Mouse (Mus musculus) embryonic facial prominence, embryonic 11.5 days (tissue): ENCODE data around the gene Rtn3. TPM values are rescaled to one million over a fixed set of nuclear protein-coding genes. Genes with fewer than 3 reads are reported as not detected.
A peak's percentile ranks its signal among the peaks of the same experiment; 100 is the strongest.

Experiments used
- ATAC-seq: fragments of 200-750 bp; cut with Nextera tagmentation; replicated peaks from 2 replicates; pipeline ENCODE4 v1.8.0; 2017; ENCODE audit warnings: low read depth; ENCODE audit not compliant: insufficient number of reproducible peaks, low FRiP score, low TSS enrichment
- DNase-seq: peaks from one replicate; pipeline ENCODE4 v3.0.0-alpha.2; 2015; ENCODE audit warnings: low spot score
- H3K27ac ChIP-seq: fragments of 300-500 bp; sonication (generic); replicated peaks from 2 replicates; pipeline ENCODE4 v1.5.1; 2014; ENCODE audit warnings: mild to moderate bottlenecking, low read depth, low read length, control low read depth
- H3K27me3 ChIP-seq: fragments of 300-500 bp; sonication (generic); 2 replicates; pipeline ENCODE4 v1.6.1; 2014; ENCODE audit warnings: mild to moderate bottlenecking, low read length, moderate library complexity, mixed read lengths; ENCODE audit not compliant: control insufficient read depth, insufficient read depth
- H3K36me3 ChIP-seq: fragments of 300-500 bp; sonication (generic); replicated peaks from 2 replicates; pipeline ENCODE4 v1.6.1; 2014; ENCODE audit warnings: low read depth, mild to moderate bottlenecking, low read length, moderate library complexity, mixed read lengths; ENCODE audit not compliant: control insufficient read depth, insufficient read depth
- H3K4me1 ChIP-seq: fragments of 300-500 bp; sonication (generic); 2 replicates; pipeline ENCODE4 v1.6.1; 2014; ENCODE audit warnings: low read length, mixed read lengths; ENCODE audit not compliant: control insufficient read depth, insufficient read depth
- H3K4me2 ChIP-seq: fragments of 300-500 bp; sonication (generic); 2 replicates; pipeline ENCODE4 v1.6.1; 2014; ENCODE audit warnings: low read depth, mild to moderate bottlenecking, control low read depth, low read length, moderate library complexity
- H3K4me3 ChIP-seq: fragments of 300-500 bp; sonication (generic); 2 replicates; pipeline ENCODE4 v1.5.1; 2014; ENCODE audit warnings: low read depth, low read length, control low read depth
- H3K9ac ChIP-seq: fragments of 300-500 bp; sonication (generic); replicated peaks from 2 replicates; pipeline ENCODE4 v1.6.1; 2014; ENCODE audit warnings: mild to moderate bottlenecking, control low read depth, low read length
- H3K9me3 ChIP-seq: fragments of 300-500 bp; sonication (generic); replicated peaks from 2 replicates; pipeline ENCODE4 v1.6.1; 2016; ENCODE audit warnings: mild to moderate bottlenecking, low read length, inconsistent platforms, mixed read lengths; ENCODE audit not compliant: control insufficient read depth
- WGBS: fragments of 180-500 bp; shearing (Covaris S2); extraction: QIAGEN DNeasy Blood & Tissue Kit; methylation state at CpG from one replicate; pipeline ENCODE4 v1.1.7; 2014; 5-methylcytosine and 5-hydroxymethylcytosine counted together
- polyA plus RNA-seq: library from polyadenylated mRNA; unstranded; fragments of >200 nt; fragmentation: Nextera tagmentation; extraction: Ambion mirVana; gene quantifications from 2 replicates; pipeline ENCODE4 v1.2.1, GENCODE M21; 2014

Rtn3 gene
- polyA plus RNA-seq: 148 and 156 TPM in 2 replicates

GRCm38 (mm10) chr19:7482599-7483511, at the start of gene Rtn3:
Gene Rtn3 (minus strand): TSS chr19:7483281.
- ATAC-seq: peak; percentile 93
- DNase-seq: peak; percentile 97
- Histone ChIP-seq H3K4me1 (no peaks in the 10 kb centered on the region), H3K4me3 (peak within 1 kb of the TSS; percentile 95), H3K27ac (peak within 1 kb of the TSS; percentile 99), H3K4me2 (peak within 1 kb of the TSS; percentile 66), H3K27me3 (no peaks in the 10 kb centered on the region), H3K9ac (peak within 1 kb of the TSS; percentile 97), H3K36me3 (no peaks in the 10 kb centered on the region), H3K9me3 (no peaks in the 10 kb centered on the region)
- WGBS: under 1% methylated on average over 78 of the region's 80 CpGs

- H3K36me3 ChIP-seq: no peaks in the 10 kb centered on the region; the same call in 1 of the 2 replicates
- H3K9ac ChIP-seq: no peak overlapping the region
- 86% methylated on average over 5 of the region's 5 CpGs for WGBS
- no peak for ATAC-seq
- no peak overlapping the region for H3K27ac ChIP-seq
- no peak overlapping the region for H3K4me2 ChIP-seq
- H3K9me3 ChIP-seq: no peaks in the 10 kb centered on the region
- H3K27me3 ChIP-seq: no peaks in the 10 kb centered on the region
- no peak for DNase-seq
- H3K4me3 ChIP-seq: no peak overlapping the region
- H3K4me1 ChIP-seq: no peaks in the 10 kb centered on the region
These were observed 48.8 kb upstream of the Rtn3 start for GRCm38 (mm10) chr19:7531906-7532305.

- Histone ChIP-seq H3K27me3 (no peaks in the 10 kb centered on the region), H3K4me3 (no peak overlapping the region), H3K4me2 (no peak overlapping the region), H3K27ac (no peak overlapping the region), H3K4me1 (no peaks in the 10 kb centered on the region), H3K9me3 (no peaks in the 10 kb centered on the region), H3K9ac (no peak overlapping the region), H3K36me3 (no peaks in the 10 kb centered on the region)
- peak; percentile 79 for DNase-seq
- 57% methylated on average over 7 of the region's 7 CpGs for WGBS
- ATAC-seq: no peak
These were observed 45.8 kb upstream of the Rtn3 start for GRCm38 (mm10) chr19:7528639-7529428.

GRCm38 (mm10) chr19:7524879-7525278, 41.8 kb upstream of the Rtn3 start:
- H3K9ac ChIP-seq: no peak overlapping the region
- peaks cover 4% of the 10 kb centered on the region; the same call in 1 of the 2 replicates for H3K36me3 ChIP-seq
- WGBS: 73% methylated on average over 3 of the region's 3 CpGs
- ATAC-seq (no peak), DNase-seq (no peak)
- no peaks in the 10 kb centered on the region for H3K27me3 ChIP-seq
- no peak overlapping the region for H3K4me2 ChIP-seq
- no peak overlapping the region for H3K27ac ChIP-seq
- no peak overlapping the region for H3K4me3 ChIP-seq
- H3K9me3 ChIP-seq: no peaks in the 10 kb centered on the region
- no peaks in the 10 kb centered on the region for H3K4me1 ChIP-seq

- Histone ChIP-seq H3K4me2 (no peak overlapping the region), H3K9me3 (no peaks in the 10 kb centered on the region), H3K9ac (no peak overlapping the region), H3K4me3 (no peak overlapping the region), H3K27me3 (no peaks in the 10 kb centered on the region), H3K27ac (no peak overlapping the region), H3K36me3 (peaks cover 4% of the 10 kb centered on the region; the same call in 1 of the 2 replicates), H3K4me1 (no peaks in the 10 kb centered on the region)
- DNase-seq (no peak), ATAC-seq (no peak)
These were observed 40.7 kb upstream of the Rtn3 start for GRCm38 (mm10) chr19:7523781-7524180.

- Histone ChIP-seq H3K9me3 (no peaks in the 10 kb centered on the region), H3K4me2 (no peak overlapping the region), H3K36me3 (peaks cover 4% of the 10 kb centered on the region; the same call in 1 of the 2 replicates), H3K27me3 (no peaks in the 10 kb centered on the region), H3K27ac (no peak overlapping the region), H3K4me1 (no peaks in the 10 kb centered on the region), H3K9ac (no peak overlapping the region), H3K4me3 (no peak overlapping the region)
- no peak for ATAC-seq
- 98% methylated on average over 1 of the region's 1 CpGs for WGBS
- peak; percentile 23 for DNase-seq
These were observed 40.2 kb upstream of the Rtn3 start for GRCm38 (mm10) chr19:7523292-7523691.

GRCm38 (mm10) chr19:7522856-7523255, 39.8 kb upstream of the Rtn3 start:
- 93% methylated on average over 2 of the region's 2 CpGs for WGBS
- H3K36me3 ChIP-seq: peaks cover 4% of the 10 kb centered on the region; the same call in 1 of the 2 replicates

More at GRCm38 (mm10) chr19:7522856-7523255, 39.8 kb upstream of the Rtn3 start:
- Histone ChIP-seq H3K27me3 (no peaks in the 10 kb centered on the region), H3K4me3 (no peak overlapping the region), H3K9ac (no peak overlapping the region), H3K4me1 (no peaks in the 10 kb centered on the region), H3K4me2 (no peak overlapping the region), H3K27ac (no peak overlapping the region), H3K9me3 (no peaks in the 10 kb centered on the region)
- ATAC-seq (no peak), DNase-seq (no peak)
